Mouse (Mus musculus) liver, embryonic 16.5 days (tissue): ENCODE measurements around the gene Wwc2. TPM values are rescaled to one million over a fixed set of nuclear protein-coding genes. Genes with fewer than 3 reads are reported as not detected.

Source experiments
- ATAC-seq: fragments of 200-750 bp; cut with Nextera tagmentation; 2 replicates; pipeline ENCODE4 v1.8.0; 2017; ENCODE audit warnings: low read depth, mild to moderate bottlenecking, moderate number of reproducible peaks, moderate library complexity
- H3K27ac ChIP-seq: fragments of 300-500 bp; sonication (generic); 2 replicates; pipeline ENCODE4 v1.5.1; 2014; ENCODE audit warnings: mild to moderate bottlenecking, low read length
- H3K27me3 ChIP-seq: fragments of 300-500 bp; sonication (generic); 2 replicates; pipeline ENCODE4 v1.6.1; 2014; ENCODE audit warnings: low read depth, low read length, mixed read lengths; ENCODE audit not compliant: control insufficient read depth, insufficient read depth
- H3K36me3 ChIP-seq: fragments of 300-500 bp; sonication (generic); 2 replicates; pipeline ENCODE4 v1.6.1; 2014; ENCODE audit warnings: mild to moderate bottlenecking; ENCODE audit not compliant: control insufficient read depth, insufficient read depth
- H3K4me1 ChIP-seq: fragments of 300-500 bp; sonication (generic); 2 replicates; pipeline ENCODE4 v1.6.1; 2014; ENCODE audit warnings: low read depth, low read length, mixed read lengths; ENCODE audit not compliant: control insufficient read depth
- H3K4me2 ChIP-seq: fragments of 300-500 bp; sonication (generic); 2 replicates; pipeline ENCODE4 v1.6.1; 2014; ENCODE audit warnings: low read depth, low read length, mixed read lengths
- H3K4me3 ChIP-seq: fragments of 300-500 bp; sonication (generic); 2 replicates; pipeline ENCODE4 v1.5.1; 2014; ENCODE audit warnings: low read depth, mild to moderate bottlenecking, low read length
- H3K9ac ChIP-seq: fragments of 300-500 bp; sonication (generic); 2 replicates; pipeline ENCODE4 v1.6.1; 2014; ENCODE audit warnings: low read depth, low read length
- H3K9me3 ChIP-seq: fragments of 300-500 bp; sonication (generic); replicated peaks from 2 replicates; pipeline ENCODE4 v1.6.1; 2016; ENCODE audit warnings: low read length; ENCODE audit not compliant: control insufficient read depth
- WGBS: fragments of 180-500 bp; shearing (Covaris S2); extraction: QIAGEN DNeasy Blood & Tissue Kit; methylation state at CpG from one replicate; pipeline ENCODE4 v1.1.7; 2014; ENCODE audit not compliant: insufficient replicate concordance; 5-methylcytosine and 5-hydroxymethylcytosine counted together
- polyA plus RNA-seq: library from polyadenylated mRNA; unstranded; fragments of >200 nt; fragmentation: Nextera tagmentation; extraction: Ambion mirVana; gene quantifications from 2 replicates; pipeline ENCODE4 v1.2.1, GENCODE M21; 2015

The Wwc2 gene
- 1.2 TPM in 2 replicates for polyA plus RNA-seq

GRCm38 (mm10) chr8:47990911-47991820, at the start of gene Wwc2:
TSS of gene Wwc2 (minus strand) at chr8:47990924.
- Histone ChIP-seq H3K4me2 (peak within 1 kb of the TSS; percentile 77), H3K9ac (peak within 1 kb of the TSS; percentile 65), H3K36me3 (no peaks in the 10 kb centered on the region), H3K27me3 (peaks cover 10% of the 10 kb centered on the region), H3K4me1 (peaks cover 3% of the 10 kb centered on the region; the same call in 1 of the 2 replicates), H3K9me3 (no peaks in the 10 kb centered on the region), H3K4me3 (peak within 1 kb of the TSS; percentile 69), H3K27ac (peak within 1 kb of the TSS; percentile 76)
- 9% methylated on average over 34 of the region's 46 CpGs for WGBS
- ATAC-seq: peak; percentile 58

GRCm38 (mm10) chr8:48038261-48038934, 47.7 kb upstream of the Wwc2 start:
- Histone ChIP-seq H3K27ac (no peak overlapping the region), H3K9ac (no peak overlapping the region), H3K4me2 (no peak overlapping the region), H3K36me3 (no peaks in the 10 kb centered on the region), H3K9me3 (no peaks in the 10 kb centered on the region), H3K27me3 (no peaks in the 10 kb centered on the region), H3K4me1 (no peaks in the 10 kb centered on the region), H3K4me3 (no peak overlapping the region)
- 64% methylated on average over 7 of the region's 7 CpGs for WGBS
- no peak for ATAC-seq

- Histone ChIP-seq H3K4me2 (no peak overlapping the region), H3K27ac (no peak overlapping the region), H3K4me3 (no peak overlapping the region), H3K9me3 (no peaks in the 10 kb centered on the region), H3K27me3 (no peaks in the 10 kb centered on the region), H3K36me3 (no peaks in the 10 kb centered on the region), H3K4me1 (no peaks in the 10 kb centered on the region), H3K9ac (no peak overlapping the region)
- WGBS: 18% methylated on average over 2 of the region's 2 CpGs
- ATAC-seq: no peak
These were observed 41.3 kb upstream of the Wwc2 start for GRCm38 (mm10) chr8:48032046-48032445.

- Histone ChIP-seq H3K36me3 (no peaks in the 10 kb centered on the region), H3K27me3 (no peaks in the 10 kb centered on the region), H3K9ac (no peak overlapping the region), H3K9me3 (no peaks in the 10 kb centered on the region), H3K4me3 (no peak overlapping the region), H3K27ac (no peak overlapping the region), H3K4me2 (no peak overlapping the region), H3K4me1 (no peaks in the 10 kb centered on the region)
- no peak for ATAC-seq
- 31% methylated on average over 1 of the region's 1 CpGs for WGBS
These were observed 39.9 kb upstream of the Wwc2 start for GRCm38 (mm10) chr8:48030667-48031066.

- Histone ChIP-seq H3K4me3 (no peak overlapping the region), H3K4me1 (no peaks in the 10 kb centered on the region), H3K27ac (no peak overlapping the region), H3K36me3 (no peaks in the 10 kb centered on the region), H3K9me3 (no peaks in the 10 kb centered on the region), H3K9ac (no peak overlapping the region), H3K27me3 (no peaks in the 10 kb centered on the region), H3K4me2 (no peak overlapping the region)
- no peak for ATAC-seq
- 58% methylated on average over 11 of the region's 11 CpGs for WGBS
These were observed 36.1 kb upstream of the Wwc2 start for GRCm38 (mm10) chr8:48026796-48027195.

GRCm38 (mm10) chr8:48023206-48023605, 32.5 kb upstream of the Wwc2 start:
- Histone ChIP-seq H3K4me2 (no peak overlapping the region), H3K9ac (no peak overlapping the region), H3K27me3 (no peaks in the 10 kb centered on the region), H3K4me1 (no peaks in the 10 kb centered on the region), H3K27ac (no peak overlapping the region), H3K4me3 (no peak overlapping the region), H3K36me3 (no peaks in the 10 kb centered on the region), H3K9me3 (no peaks in the 10 kb centered on the region)
- 52% methylated on average over 8 of the region's 8 CpGs for WGBS
- no peak for ATAC-seq

GRCm38 (mm10) chr8:48019737-48020136, 29.0 kb upstream of the Wwc2 start:
- Histone ChIP-seq H3K4me3 (no peak overlapping the region), H3K4me1 (no peaks in the 10 kb centered on the region), H3K27ac (no peak overlapping the region), H3K9ac (no peak overlapping the region), H3K4me2 (no peak overlapping the region), H3K36me3 (no peaks in the 10 kb centered on the region), H3K9me3 (no peaks in the 10 kb centered on the region), H3K27me3 (no peaks in the 10 kb centered on the region)
- 25% methylated on average over 2 of the region's 2 CpGs for WGBS
- ATAC-seq: no peak

- Histone ChIP-seq H3K9me3 (no peaks in the 10 kb centered on the region), H3K4me1 (no peaks in the 10 kb centered on the region), H3K36me3 (no peaks in the 10 kb centered on the region), H3K4me2 (no peak overlapping the region), H3K4me3 (no peak overlapping the region), H3K27me3 (no peaks in the 10 kb centered on the region), H3K27ac (no peak overlapping the region), H3K9ac (no peak overlapping the region)
- WGBS: 10% methylated on average over 8 of the region's 8 CpGs
- ATAC-seq: no peak
These were observed 25.8 kb upstream of the Wwc2 start for GRCm38 (mm10) chr8:48016538-48016937.

GRCm38 (mm10) chr8:48014386-48014785, 23.7 kb upstream of the Wwc2 start:
- Histone ChIP-seq H3K27ac (no peak overlapping the region), H3K4me3 (no peak overlapping the region), H3K4me2 (no peak overlapping the region), H3K9me3 (no peaks in the 10 kb centered on the region), H3K4me1 (no peaks in the 10 kb centered on the region), H3K36me3 (no peaks in the 10 kb centered on the region), H3K27me3 (no peaks in the 10 kb centered on the region), H3K9ac (no peak overlapping the region)
- WGBS: 66% methylated on average over 6 of the region's 6 CpGs
- ATAC-seq: no peak
